Mouse (Mus musculus): ENCODE results near the gene Phospho1.

- TF ChIP-seq CTCF (IDR thresholded peaks at IDR 0.05; ENCODE audit: low read depth, low read length) (no peak), POLR2A (IDR thresholded peaks at IDR 0.05; ENCODE audit: extremely low read depth, insufficient read depth, low read length) (no peak)
Observed at GRCm38 (mm10) chr11:95815412-95815811, 8.9 kb upstream of the Phospho1 start.

All from liver, adult 2 months (tissue).